Mouse (Mus musculus) gastrocnemius, postnatal 36 days (tissue): ENCODE data around the gene Rnf220. TPM values are rescaled to one million over a fixed set of nuclear protein-coding genes. Genes with fewer than 3 reads are reported as not detected.

Experiments
- DNase-seq, 2 experiments: peaks; one replicate each; pipeline ENCODE4 v3.0.0; 2022
- intact Hi-C: fragments of 180-260 bp; cut with DNase I; formaldehyde crosslinking; loops from one replicate; pipeline ENCODE4 v1.15.1; 2025
- total RNA-seq, 2 experiments: library from RNA; stranded (reverse); gene quantifications; 2 replicates each; pipeline ENCODE4 v1.2.3; 2021

The Rnf220 gene
- total RNA-seq, 2 experiments from 2014 or later = 43.5 to 46.1 TPM

- DNase-seq = no peak
- intact Hi-C loops = no loop called here
Observed at GRCm38 (mm10) chr4:117354651-117355050, 142.2 kb downstream of the Rnf220 start.

GRCm38 (mm10) chr4:117352957-117353356 is 143.9 kb downstream of the Rnf220 start:
- no peak for DNase-seq
- intact Hi-C loops = no loop called here

GRCm38 (mm10) chr4:117352071-117352470 is 144.8 kb downstream of the Rnf220 start:
- intact Hi-C loops = no loop called here
- DNase-seq = no peak

GRCm38 (mm10) chr4:117350139-117350693 is 146.6 kb downstream of the Rnf220 start:
- intact Hi-C loops = no loop called here
- no peak for DNase-seq

- intact Hi-C loops = no loop called here
- DNase-seq = no peak
Observed at GRCm38 (mm10) chr4:117349327-117349726, 147.5 kb downstream of the Rnf220 start.

GRCm38 (mm10) chr4:117346025-117346424 is 150.8 kb downstream of the Rnf220 start:
- intact Hi-C loops = no loop called here
- DNase-seq = no peak

GRCm38 (mm10) chr4:117343385-117343784 is 153.5 kb downstream of the Rnf220 start:
- intact Hi-C loops = no loop called here
- no peak for DNase-seq

- intact Hi-C loops = no loop called here
- no peak for DNase-seq
Observed at GRCm38 (mm10) chr4:117342751-117343150, 154.1 kb downstream of the Rnf220 start.

GRCm38 (mm10) chr4:117341282-117341681 is 155.6 kb downstream of the Rnf220 start:
- intact Hi-C loops = no loop called here
- DNase-seq = no peak

GRCm38 (mm10) chr4:117339796-117340195 is 157.1 kb downstream of the Rnf220 start:
- no peak for DNase-seq
- intact Hi-C loops = no loop called here

- intact Hi-C loops = no loop called here
- no peak for DNase-seq
Observed at GRCm38 (mm10) chr4:117330836-117331475, 165.9 kb downstream of the Rnf220 start.

- intact Hi-C loops = no loop called here
- no peak for DNase-seq
Observed at GRCm38 (mm10) chr4:117330132-117330531, 166.7 kb downstream of the Rnf220 start.

GRCm38 (mm10) chr4:117326915-117327314 is 169.9 kb downstream of the Rnf220 start:
- intact Hi-C loops = loop anchor here (10.0 kb wide), 1 partner anchor 348 kb away; no protein-coding TSS in a partner anchor

GRCm38 (mm10) chr4:117325076-117325475 is 171.8 kb downstream of the Rnf220 start:
- intact Hi-C loops = loop anchor here (10.0 kb wide), 1 partner anchor 350 kb away; no protein-coding TSS in a partner anchor
- DNase-seq = no peak

More at GRCm38 (mm10) chr4:117326915-117327314, 169.9 kb downstream of the Rnf220 start:
- no peak for DNase-seq

- intact Hi-C loops = loop anchor here (5.0 to 10.0 kb wide), 2 partner anchors 204 to 351 kb away; no protein-coding TSS in a partner anchor
Observed at GRCm38 (mm10) chr4:117323515-117324344, 173.1 kb downstream of the Rnf220 start.

GRCm38 (mm10) chr4:117321011-117321410 is 175.8 kb downstream of the Rnf220 start:
- intact Hi-C loops = loop anchor here (5.0 to 10.0 kb wide), 2 partner anchors 206 to 354 kb away; no protein-coding TSS in a partner anchor
- DNase-seq = no peak

More at GRCm38 (mm10) chr4:117323515-117324344, 173.1 kb downstream of the Rnf220 start:
- peak; percentile 37 to 53 for DNase-seq

- DNase-seq = no peak
- intact Hi-C loops = no loop called here
Observed at GRCm38 (mm10) chr4:117318508-117318907, 178.3 kb downstream of the Rnf220 start.

GRCm38 (mm10) chr4:117317701-117318190 is 179.1 kb downstream of the Rnf220 start:
- DNase-seq = no peak
- intact Hi-C loops = no loop called here

GRCm38 (mm10) chr4:117316800-117317199 is 180.1 kb downstream of the Rnf220 start:
- intact Hi-C loops = no loop called here
- no peak for DNase-seq

- intact Hi-C loops = no loop called here
- DNase-seq = no peak
Observed at GRCm38 (mm10) chr4:117314849-117315500, 181.9 kb downstream of the Rnf220 start.
